Mouse (Mus musculus): ENCODE results near the gene Gpr173. TPM values are rescaled to one million over a fixed set of nuclear protein-coding genes. Genes with fewer than 3 reads are reported as not detected.

Gpr173 gene
- polyA plus RNA-seq, 1 experiment = not detected

- Histone ChIP-seq H3K27ac (replicated peaks; ENCODE audit: low read depth, low read length) (no peak within 1 kb of the TSS), H3K4me1 (ENCODE audit: control insufficient read depth, insufficient read depth, insufficient read length, low read length) (no peaks in the 10 kb centered on the region), H3K4me3 (ENCODE audit: insufficient read depth, low read depth, low read length) (peak within 1 kb of the TSS; percentile 74)
These were observed 41.4 kb downstream of the Gpr173 start, which contains the start of gene Kantr for GRCm38 (mm10) chrX:152326996-152327688. TSS of gene Kantr (minus strand) at chrX:152327495.

GRCm38 (mm10) chrX:152323584-152323983, 44.9 kb downstream of the Gpr173 start:
- Histone ChIP-seq H3K4me3 (ENCODE audit: insufficient read depth, low read depth, low read length) (no peak overlapping the region), H3K4me1 (ENCODE audit: control insufficient read depth, insufficient read depth, insufficient read length, low read length) (no peaks in the 10 kb centered on the region), H3K27ac (replicated peaks; ENCODE audit: low read depth, low read length) (no peak overlapping the region)

- Histone ChIP-seq H3K4me3 (ENCODE audit: insufficient read depth, low read depth, low read length) (no peak overlapping the region), H3K4me1 (ENCODE audit: control insufficient read depth, insufficient read depth, insufficient read length, low read length) (no peaks in the 10 kb centered on the region), H3K27ac (replicated peaks; ENCODE audit: low read depth, low read length) (no peak overlapping the region)
These were observed 45.7 kb downstream of the Gpr173 start for GRCm38 (mm10) chrX:152322776-152323175.

- Histone ChIP-seq H3K4me1 (ENCODE audit: control insufficient read depth, insufficient read depth, insufficient read length, low read length) (no peaks in the 10 kb centered on the region), H3K27ac (replicated peaks; ENCODE audit: low read depth, low read length) (no peak overlapping the region), H3K4me3 (ENCODE audit: insufficient read depth, low read depth, low read length) (no peak overlapping the region)
These were observed 48.0 kb downstream of the Gpr173 start for GRCm38 (mm10) chrX:152320535-152320934.

GRCm38 (mm10) chrX:152307942-152308341, 60.6 kb downstream of the Gpr173 start:
- Histone ChIP-seq H3K4me3 (ENCODE audit: insufficient read depth, low read depth, low read length) (no peak overlapping the region), H3K27ac (replicated peaks; ENCODE audit: low read depth, low read length) (no peak overlapping the region), H3K4me1 (ENCODE audit: control insufficient read depth, insufficient read depth, insufficient read length, low read length) (no peaks in the 10 kb centered on the region)

GRCm38 (mm10) chrX:152307371-152307770, 61.1 kb downstream of the Gpr173 start:
- H3K27ac ChIP-seq (replicated peaks; ENCODE audit: low read depth, low read length) = no peak overlapping the region
- H3K4me3 ChIP-seq (ENCODE audit: insufficient read depth, low read depth, low read length) = no peak overlapping the region
- H3K4me1 ChIP-seq (ENCODE audit: control insufficient read depth, insufficient read depth, insufficient read length, low read length) = no peaks in the 10 kb centered on the region

- Histone ChIP-seq H3K4me3 (ENCODE audit: insufficient read depth, low read depth, low read length) (no peak overlapping the region), H3K27ac (replicated peaks; ENCODE audit: low read depth, low read length) (no peak overlapping the region), H3K4me1 (ENCODE audit: control insufficient read depth, insufficient read depth, insufficient read length, low read length) (no peaks in the 10 kb centered on the region)
These were observed 62.3 kb downstream of the Gpr173 start for GRCm38 (mm10) chrX:152306224-152306623.

Other genes with a start within 250 kb of the Gpr173 start
- 36.4 and 55.1 TPM in 2 replicates for gene Iqsec2, start 224.4 kb downstream of the Gpr173 start, polyA plus RNA-seq (2012; ENCODE audit: insufficient read depth, insufficient read length, missing spikeins)
- 25.2 and 33.0 TPM in 2 replicates for gene Kdm5c, start 135.7 kb downstream of the Gpr173 start, polyA plus RNA-seq (2012; ENCODE audit: insufficient read depth, insufficient read length, missing spikeins)
- gene Kantr, start 41.2 kb downstream of the Gpr173 start, polyA plus RNA-seq (2012; ENCODE audit: insufficient read depth, insufficient read length, missing spikeins) = 2.9 and 3.3 TPM in 2 replicates
- gene Tspyl2, start 26.3 kb downstream of the Gpr173 start, polyA plus RNA-seq (2012; ENCODE audit: insufficient read depth, insufficient read length, missing spikeins) = 7.0 and 7.7 TPM in 2 replicates
- not detected in 2 replicates for gene Cldn34a, start 194.6 kb upstream of the Gpr173 start, polyA plus RNA-seq (2012; ENCODE audit: insufficient read depth, insufficient read length, missing spikeins)

Data from brown adipose tissue, adult 24 weeks (tissue).